Mouse (Mus musculus) CH12.LX (cell line): ENCODE measurements around the gene Atg3. TPM values are rescaled to one million over a fixed set of nuclear protein-coding genes. Genes with fewer than 3 reads are reported as not detected.

Source experiments
- DNase-seq: peaks from one replicate; pipeline ENCODE4 v3.0.0-alpha.2; 2013; ENCODE audit errors: extremely low read depth
- H3K27ac ChIP-seq: 2 replicates; pipeline ENCODE4 v1.5.1; 2012; ENCODE audit warnings: low read depth, mild to moderate bottlenecking, control low read depth, moderate library complexity; ENCODE audit not compliant: insufficient read depth
- H3K27me3 ChIP-seq: replicated peaks from 2 replicates; pipeline ENCODE3; 2012; ENCODE audit warnings: inconsistent platforms
- H3K36me3 ChIP-seq, 2 experiments: replicated peaks in 1 of 2; 2 replicates each; pipeline versions ENCODE3 to v1.6.1; 2012; ENCODE audit warnings: inconsistent platforms in 1 of 2, low read length in 1 of 2, mild to moderate bottlenecking in 1 of 2, mixed read lengths in 1 of 2, moderate library complexity in 1 of 2; ENCODE audit not compliant: control insufficient read depth in 1 of 2, insufficient read depth in 1 of 2
- H3K4me1 ChIP-seq, 2 experiments: 2 replicates each; pipeline ENCODE4 v1.6.1; 2012; ENCODE audit warnings: inconsistent platforms in 1 of 2, moderate library complexity in 1 of 2; ENCODE audit not compliant: insufficient read depth in 2 of 2, control insufficient read depth in 1 of 2
- H3K4me2 ChIP-seq: 2 replicates; pipeline ENCODE4 v1.6.1; 2012; ENCODE audit warnings: low read depth, mild to moderate bottlenecking, control low read depth; ENCODE audit not compliant: poor library complexity, insufficient read depth, severe bottlenecking
- H3K4me3 ChIP-seq, 3 experiments: fragments of 150-350 bp in 1 of 3; sonication (generic) in 1 of 3; replicated peaks in 1 of 3; 2 replicates each; pipeline versions ENCODE3 to v1.5.1; 2011 to 2012; ENCODE audit warnings: low read depth in 2 of 3, low read length in 2 of 3, mild to moderate bottlenecking in 2 of 3, moderate library complexity in 2 of 3, control low read depth in 1 of 3, improper control_type of control experiment in 1 of 3, inconsistent platforms in 1 of 3, mixed read lengths in 1 of 3; ENCODE audit not compliant: poor library complexity in 1 of 3
- H3K79me2 ChIP-seq: replicated peaks from 2 replicates; pipeline ENCODE4 v1.6.1; 2012; ENCODE audit warnings: mild to moderate bottlenecking, moderate library complexity; ENCODE audit not compliant: control insufficient read depth, poor library complexity, insufficient read depth, severe bottlenecking; ENCODE audit errors: extremely low read depth
- H3K9ac ChIP-seq: 2 replicates; pipeline ENCODE4 v1.6.1; 2012; ENCODE audit warnings: low read depth, mild to moderate bottlenecking, control low read depth, moderate library complexity; ENCODE audit not compliant: insufficient read depth
- H3K9me3 ChIP-seq: replicated peaks from 2 replicates; pipeline ENCODE3; 2012; ENCODE audit warnings: low read length, inconsistent platforms, mixed read lengths
- BHLHE40 ChIP-seq: IDR thresholded peaks from 2 replicates; pipeline ENCODE4 v1.6.1; 2011; ENCODE audit warnings: mild to moderate bottlenecking, low read depth, low read length, improper control_type of control experiment
- CHD1 ChIP-seq: IDR thresholded peaks from 2 replicates; pipeline ENCODE4 v1.6.1; 2012; ENCODE audit warnings: low read depth, low read length, improper control_type of control experiment, inconsistent platforms
- ELF1 ChIP-seq: IDR thresholded peaks from 2 replicates; pipeline ENCODE4 v1.6.1; 2014; ENCODE audit warnings: low read depth, mild to moderate bottlenecking, inconsistent platforms, low read length, improper control_type of control experiment
- EP300 ChIP-seq: IDR thresholded peaks from 2 replicates; pipeline ENCODE4 v1.6.1; 2011; ENCODE audit warnings: low read length, improper control_type of control experiment
- ETS1 ChIP-seq: conservative IDR thresholded peaks from 2 replicates; pipeline ENCODE4 v1.6.1; 2012; ENCODE audit warnings: low read depth, mild to moderate bottlenecking, inconsistent platforms, low read length, improper control_type of control experiment, moderate library complexity
- HCFC1 ChIP-seq: IDR thresholded peaks from 2 replicates; pipeline ENCODE4 v1.6.1; 2012; ENCODE audit warnings: low read depth, mild to moderate bottlenecking, inconsistent platforms, low read length, improper control_type of control experiment
- IRF4 ChIP-seq: IDR thresholded peaks from 2 replicates; pipeline ENCODE4 v1.6.1; 2014; ENCODE audit warnings: low read depth, mild to moderate bottlenecking, inconsistent platforms, low read length, improper control_type of control experiment
- JUN ChIP-seq: IDR thresholded peaks from 2 replicates; pipeline ENCODE4 v1.6.1; 2011; ENCODE audit warnings: low read depth, mild to moderate bottlenecking, low read length, improper control_type of control experiment, moderate library complexity; ENCODE audit not compliant: insufficient read depth
- KAT2A ChIP-seq: IDR thresholded peaks from 2 replicates; pipeline ENCODE4 v1.6.1; 2012; ENCODE audit warnings: low read length, improper control_type of control experiment, inconsistent platforms; ENCODE audit not compliant: insufficient replicate concordance
- MAFK ChIP-seq: IDR thresholded peaks from 2 replicates; pipeline ENCODE4 v1.6.1; 2011; ENCODE audit warnings: low read length, improper control_type of control experiment; ENCODE audit not compliant: insufficient replicate concordance
- MAX ChIP-seq: IDR thresholded peaks from 2 replicates; pipeline ENCODE4 v1.6.1; 2011; ENCODE audit warnings: low read length, improper control_type of control experiment
- MAZ ChIP-seq: IDR thresholded peaks from 2 replicates; pipeline ENCODE4 v1.6.1; 2012; ENCODE audit warnings: low read depth, mild to moderate bottlenecking, inconsistent platforms, low read length, improper control_type of control experiment, moderate library complexity
- MEF2A ChIP-seq: IDR thresholded peaks from 2 replicates; pipeline ENCODE4 v1.6.1; 2014; ENCODE audit warnings: low read depth, mild to moderate bottlenecking, inconsistent platforms, low read length, improper control_type of control experiment, borderline replicate concordance
- MXI1 ChIP-seq: IDR thresholded peaks from 2 replicates; pipeline ENCODE4 v1.6.1; 2011; ENCODE audit warnings: mild to moderate bottlenecking, low read depth, low read length, improper control_type of control experiment
- MYC ChIP-seq: IDR thresholded peaks from 2 replicates; pipeline ENCODE4 v1.6.1; 2011; ENCODE audit warnings: low read depth, mild to moderate bottlenecking, improper control_type of control experiment, low read length
- NELFE ChIP-seq: IDR thresholded peaks from 2 replicates; pipeline ENCODE4 v1.6.1; 2011; ENCODE audit warnings: low read depth, low read length, improper control_type of control experiment
- NRF1 ChIP-seq: IDR thresholded peaks from 2 replicates; pipeline ENCODE4 v1.6.1; 2014; ENCODE audit warnings: low read depth, mild to moderate bottlenecking, inconsistent platforms, low read length, improper control_type of control experiment, moderate library complexity
- POLR2A ChIP-seq: IDR thresholded peaks from 2 replicates; pipeline ENCODE4 v1.6.1; 2011; ENCODE audit warnings: low read depth, mild to moderate bottlenecking, improper control_type of control experiment, low read length
- POLR2AphosphoS2 ChIP-seq: IDR thresholded peaks from 2 replicates; pipeline ENCODE4 v1.6.1; 2011; ENCODE audit warnings: low read depth, low read length, improper control_type of control experiment
- RAD21 ChIP-seq: IDR thresholded peaks from 2 replicates; pipeline ENCODE4 v1.6.1; 2011; ENCODE audit warnings: low read depth, mild to moderate bottlenecking, low read length, improper control_type of control experiment, moderate library complexity
- RCOR1 ChIP-seq: conservative IDR thresholded peaks from 2 replicates; pipeline ENCODE4 v1.6.1; 2012; ENCODE audit warnings: low read depth, mild to moderate bottlenecking, inconsistent platforms, low read length, improper control_type of control experiment
- SIN3A ChIP-seq: IDR thresholded peaks from 2 replicates; pipeline ENCODE4 v1.6.1; 2012; ENCODE audit warnings: low read length, improper control_type of control experiment, inconsistent platforms
- SMC3 ChIP-seq: IDR thresholded peaks from 2 replicates; pipeline ENCODE4 v1.6.1; 2011; ENCODE audit warnings: low read depth, low read length, improper control_type of control experiment
- TBP ChIP-seq: conservative IDR thresholded peaks from 2 replicates; pipeline ENCODE4 v1.6.1; 2011; ENCODE audit warnings: low read depth, low read length, improper control_type of control experiment
- TCF12 ChIP-seq: IDR thresholded peaks from 2 replicates; pipeline ENCODE4 v1.6.1; 2014; ENCODE audit warnings: low read depth, mild to moderate bottlenecking, inconsistent platforms, low read length, improper control_type of control experiment
- UBTF ChIP-seq: IDR thresholded peaks from 2 replicates; pipeline ENCODE4 v1.6.1; 2012; ENCODE audit warnings: low read depth, mild to moderate bottlenecking, inconsistent platforms, low read length, improper control_type of control experiment, moderate library complexity
- ZC3H11A ChIP-seq: IDR thresholded peaks from 2 replicates; pipeline ENCODE4 v1.6.1; 2012; ENCODE audit warnings: low read depth, mild to moderate bottlenecking, inconsistent platforms, low read length, improper control_type of control experiment
- ZKSCAN1 ChIP-seq: IDR thresholded peaks from 2 replicates; pipeline ENCODE4 v1.6.1; 2012; ENCODE audit warnings: low read depth, inconsistent platforms, low read length, improper control_type of control experiment, borderline replicate concordance
- ZMIZ1 ChIP-seq: IDR thresholded peaks from 2 replicates; pipeline ENCODE4 v1.6.1; 2012; ENCODE audit warnings: low read depth, mild to moderate bottlenecking, inconsistent platforms, low read length, improper control_type of control experiment
- ZNF384 ChIP-seq: IDR thresholded peaks from 2 replicates; pipeline ENCODE4 v1.6.1; 2012; ENCODE audit warnings: low read depth, low read length, improper control_type of control experiment, inconsistent platforms
- dilution Hi-C: fragments of 300-500 bp; cut with MboI; formaldehyde crosslinking; loops from 2 replicates; pipeline ENCODE4 v1.14.3; 2020; ENCODE audit warnings: low sequenced_read_pairs; ENCODE audit not compliant: extremely low pct_unique_long_range_greater_than_20kb, extremely low pct_ligation_motif_present
- in situ Hi-C: fragments of 300-500 bp; cut with MboI; formaldehyde crosslinking; loops from 3 replicates; pipeline ENCODE4 v1.14.3; 2019; ENCODE audit warnings: low sequenced_read_pairs, low pct_ligation_motif_present, low pct_unique_long_range_greater_than_20kb, mixed read lengths
- polyA plus RNA-seq: library from polyadenylated mRNA; unstranded; fragments of >175 nt; gene quantifications from 2 replicates; pipeline ENCODE4 v1.2.1, GENCODE M21; 2012; ENCODE audit warnings: low read depth; ENCODE audit not compliant: insufficient read length
- total RNA-seq, 2 experiments: library from RNA; depleted of rRNA; stranded (reverse); fragments of 300-350 nt in 1 of 2; fragments of >200 nt in 1 of 2; gene quantifications; 2 replicates each; pipeline ENCODE4 v1.2.3; 2012 to 2014

Atg3 gene
- total and polyA plus RNA-seq, 3 experiments, result 27.6 to 67.5 (median 43.0) TPM

DNA sequence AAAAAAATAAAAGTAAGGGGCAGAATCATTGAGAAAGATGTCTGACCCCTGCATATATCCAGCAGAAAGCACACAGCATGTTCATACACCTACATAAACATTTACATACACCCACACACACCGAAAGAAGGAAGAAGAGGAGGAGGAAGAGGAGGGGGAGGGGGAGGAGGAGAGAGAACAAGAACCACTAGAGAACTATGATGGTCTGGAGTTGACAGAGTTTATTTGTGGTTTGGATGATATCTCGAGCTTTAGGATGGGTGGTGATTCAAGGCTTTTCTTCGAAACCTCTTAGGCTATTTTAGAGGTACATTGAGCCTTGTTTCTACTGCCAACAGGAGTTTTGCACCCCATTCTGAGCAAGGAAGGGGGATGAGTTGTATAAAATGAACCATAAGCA, 64.2 kb downstream of the Atg3 start:
- TF ChIP-seq UBTF (no peak), ZNF384 (peak; percentile 46; the same call in 1 of the 2 replicates)
- no peaks in the 10 kb centered on the region; the same call in 1 of the 2 replicates for H3K79me2 ChIP-seq
- H3K9ac ChIP-seq, result no peak overlapping the region
- H3K4me3 ChIP-seq, result no peak overlapping the region
- DNase-seq, result no peak
- in situ Hi-C loops (no loop called here), dilution Hi-C loops (no loop called here)
- no peaks in the 10 kb centered on the region for H3K36me3 ChIP-seq
- H3K27ac ChIP-seq, result no peak overlapping the region
- H3K4me2 ChIP-seq, result no peak overlapping the region
- H3K4me1 ChIP-seq, result peaks cover 11 to 51% of the 10 kb centered on the region in 2 experiments
- no peaks in the 10 kb centered on the region for H3K27me3 ChIP-seq
- no peaks in the 10 kb centered on the region for H3K9me3 ChIP-seq

DNA sequence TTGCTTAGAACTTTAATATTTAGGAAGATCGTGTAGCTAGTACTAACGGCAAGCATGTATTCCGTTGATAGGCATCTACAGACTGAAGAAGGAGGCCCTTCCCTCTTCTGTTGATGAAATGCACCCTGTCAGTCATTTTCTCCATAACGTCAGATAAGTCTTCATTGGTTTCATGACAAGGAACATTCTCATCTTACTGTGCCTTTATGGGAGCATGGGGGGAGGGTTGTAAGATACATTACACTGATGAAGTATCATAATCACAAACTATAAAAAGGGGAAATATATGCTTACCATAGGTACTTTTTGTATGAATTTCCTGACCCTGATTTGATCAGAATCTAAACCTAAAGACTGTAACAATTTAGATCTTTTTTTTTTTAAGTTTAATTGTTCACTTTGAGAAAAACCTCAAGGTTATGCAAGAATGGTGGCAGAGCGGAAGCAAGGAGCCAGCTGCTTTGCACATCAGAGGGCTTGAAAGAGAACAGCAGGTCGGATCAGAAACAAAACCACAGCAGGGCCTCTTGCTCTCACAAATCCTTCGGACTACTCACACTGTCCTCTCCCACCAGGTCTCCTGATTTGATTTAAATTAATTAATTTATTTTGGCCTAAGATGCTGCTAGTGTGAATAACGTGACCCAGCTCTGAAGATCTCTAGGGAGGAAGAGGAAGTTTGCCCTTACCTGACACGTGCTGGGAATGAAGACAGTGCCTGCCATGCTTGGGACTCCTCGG, 65.2 kb downstream of the Atg3 start, which contains the start of gene Btla:
Gene Btla, plus strand, starts transcription at position 668 of the 741 bp plus-strand sequence.
- Histone ChIP-seq H3K4me2 (peak within 1 kb of the TSS; percentile 74), H3K4me1 (peaks cover 11 to 58% of the 10 kb centered on the region in 2 experiments), H3K36me3 (no peaks in the 10 kb centered on the region), H3K79me2 (no peaks in the 10 kb centered on the region; the same call in 1 of the 2 replicates), H3K9ac (no peak within 1 kb of the TSS), H3K4me3 (peak within 1 kb of the TSS; percentile 5 to 49 (median 28)), H3K27ac (no peak within 1 kb of the TSS), H3K27me3 (no peaks in the 10 kb centered on the region), H3K9me3 (no peaks in the 10 kb centered on the region)
- DNase-seq, result peak; percentile 60
- dilution Hi-C loops, result no loop called here
- in situ Hi-C loops, result no loop called here
- TF ChIP-seq CHD1 (0 out of 2 replicates have a peak, but pooled peaks have one; percentile 52), NRF1 (no peak), ZC3H11A (no peak), TBP (no peak), EP300 (peak; percentile 49; the same call in 1 of the 2 replicates), ETS1 (peak; percentile 69), JUN (no peak), TCF12 (peak; percentile 38; the same call in 1 of the 2 replicates), SIN3A (0 out of 2 replicates have a peak, but pooled peaks have one; percentile 31), ELF1 (0 out of 2 replicates have a peak, but pooled peaks have one; percentile 36), MAX (no peak), ZMIZ1 (no peak), ZNF384 (peak; percentile 60; the same call in 1 of the 2 replicates), MYC (peak; percentile 37; the same call in 1 of the 2 replicates), RCOR1 (no peak), UBTF (no peak), POLR2A (no peak), IRF4 (peak; percentile 33; the same call in 1 of the 2 replicates), HCFC1 (no peak; the same call in 1 of the 2 replicates), MXI1 (no peak), MAZ (0 out of 2 replicates have a peak, but pooled peaks have one; percentile 54), POLR2AphosphoS2 (no peak), ZKSCAN1 (no peak), RAD21 (no peak), SMC3 (no peak), KAT2A (no peak), MEF2A (no peak), BHLHE40 (peak; percentile 83), MAFK (0 out of 2 replicates have a peak, but pooled peaks have one; percentile 14), NELFE (no peak)
